Mouse (Mus musculus) forebrain, embryonic 16.5 days (tissue): ENCODE data around the gene Card10. TPM values are rescaled to one million over a fixed set of nuclear protein-coding genes. Genes with fewer than 3 reads are reported as not detected.
A peak's percentile ranks its signal among the peaks of the same experiment; 100 is the strongest.

Source experiments
- ATAC-seq: fragments of 200-750 bp; cut with Nextera tagmentation; 2 replicates; pipeline ENCODE4 v1.8.0; 2017; ENCODE audit warnings: mild to moderate bottlenecking, moderate library complexity
- H3K27ac ChIP-seq: fragments of 300-500 bp; sonication (generic); 2 replicates; pipeline ENCODE4 v1.5.1; 2014; ENCODE audit warnings: low read length, control low read depth
- H3K27me3 ChIP-seq: fragments of 300-500 bp; sonication (generic); replicated peaks from 2 replicates; pipeline ENCODE4 v1.6.1; 2014; ENCODE audit warnings: low read length; ENCODE audit not compliant: control insufficient read depth, insufficient read depth
- H3K36me3 ChIP-seq: fragments of 300-500 bp; sonication (generic); 2 replicates; pipeline ENCODE4 v1.6.1; 2014; ENCODE audit not compliant: control insufficient read depth, insufficient read depth
- H3K4me1 ChIP-seq: fragments of 300-500 bp; sonication (generic); replicated peaks from 2 replicates; pipeline ENCODE4 v1.6.1; 2014; ENCODE audit warnings: low read length; ENCODE audit not compliant: control insufficient read depth, insufficient read depth
- H3K4me2 ChIP-seq: fragments of 300-500 bp; sonication (generic); 2 replicates; pipeline ENCODE4 v1.6.1; 2014; ENCODE audit warnings: mild to moderate bottlenecking, low read length, control low read depth
- H3K4me3 ChIP-seq: fragments of 300-500 bp; sonication (generic); replicated peaks from 2 replicates; pipeline ENCODE4 v1.5.1; 2014; ENCODE audit warnings: mild to moderate bottlenecking, low read length, control low read depth
- H3K9ac ChIP-seq: fragments of 300-500 bp; sonication (generic); replicated peaks from 2 replicates; pipeline ENCODE4 v1.6.1; 2014; ENCODE audit warnings: low read depth, low read length, control low read depth
- H3K9me3 ChIP-seq: fragments of 300-500 bp; sonication (generic); 2 replicates; pipeline ENCODE4 v1.6.1; 2016; ENCODE audit warnings: low read length; ENCODE audit not compliant: control insufficient read depth
- WGBS: fragments of 180-500 bp; shearing (Covaris S2); extraction: QIAGEN DNeasy Blood & Tissue Kit; methylation state at CpG from one replicate; pipeline ENCODE4 v1.1.7; 2014; 5-methylcytosine and 5-hydroxymethylcytosine counted together
- polyA plus RNA-seq: library from polyadenylated mRNA; unstranded; fragments of >200 nt; fragmentation: Nextera tagmentation; extraction: Ambion mirVana; gene quantifications from 2 replicates; pipeline ENCODE4 v1.2.1, GENCODE M21; 2015

The Card10 gene
- polyA plus RNA-seq, 1 experiment from 2014 or later = 1.3 TPM

GRCm38 (mm10) chr15:78836086-78836621 is 33.3 kb upstream of the Card10 start:
- WGBS = 47% methylated on average over 8 of the region's 8 CpGs
- H3K4me3 ChIP-seq = no peak overlapping the region
- H3K4me2 ChIP-seq = no peak overlapping the region
- H3K4me1 ChIP-seq = peaks cover 37% of the 10 kb centered on the region
- H3K27ac ChIP-seq = peak overlapping the region; percentile 37; the same call in 1 of the 2 replicates
- H3K27me3 ChIP-seq = peaks cover 2% of the 10 kb centered on the region; the same call in 1 of the 2 replicates
- no peaks in the 10 kb centered on the region for H3K9me3 ChIP-seq
- no peak for ATAC-seq
- H3K36me3 ChIP-seq = no peaks in the 10 kb centered on the region
- no peak overlapping the region for H3K9ac ChIP-seq

- Histone ChIP-seq H3K27me3 (no peaks in the 10 kb centered on the region), H3K4me3 (no peak overlapping the region), H3K9me3 (no peaks in the 10 kb centered on the region), H3K27ac (peak overlapping the region; percentile 53), H3K4me2 (no peak overlapping the region), H3K36me3 (no peaks in the 10 kb centered on the region), H3K9ac (no peak overlapping the region), H3K4me1 (peaks cover 31% of the 10 kb centered on the region)
- no peak for ATAC-seq
- WGBS = 17% methylated on average over 12 of the region's 12 CpGs
These were observed 32.6 kb upstream of the Card10 start for GRCm38 (mm10) chr15:78835200-78836085.

GRCm38 (mm10) chr15:78834233-78835005 is 31.6 kb upstream of the Card10 start:
- H3K27me3 ChIP-seq = no peaks in the 10 kb centered on the region
- H3K36me3 ChIP-seq = no peaks in the 10 kb centered on the region
- WGBS = 63% methylated on average over 10 of the region's 10 CpGs
- ATAC-seq = no peak
- H3K9ac ChIP-seq = no peak overlapping the region
- no peak overlapping the region for H3K4me2 ChIP-seq
- H3K27ac ChIP-seq = no peak overlapping the region
- H3K4me1 ChIP-seq = peaks cover 20% of the 10 kb centered on the region
- no peak overlapping the region for H3K4me3 ChIP-seq
- no peaks in the 10 kb centered on the region for H3K9me3 ChIP-seq

GRCm38 (mm10) chr15:78833582-78833981 is 30.7 kb upstream of the Card10 start:
- Histone ChIP-seq H3K36me3 (no peaks in the 10 kb centered on the region), H3K27me3 (no peaks in the 10 kb centered on the region), H3K4me2 (no peak overlapping the region), H3K27ac (no peak overlapping the region), H3K9me3 (no peaks in the 10 kb centered on the region), H3K9ac (no peak overlapping the region), H3K4me3 (no peak overlapping the region), H3K4me1 (peaks cover 19% of the 10 kb centered on the region)
- no peak for ATAC-seq
- 95% methylated on average over 3 of the region's 3 CpGs for WGBS

GRCm38 (mm10) chr15:78832701-78833123 is 29.9 kb upstream of the Card10 start:
- 0 out of 2 replicates have a peak overlapping the region, but pooled peaks have one; percentile 15 for H3K9ac ChIP-seq
- WGBS = 6% methylated on average over 14 of the region's 14 CpGs

GRCm38 (mm10) chr15:78831720-78832657 is 29.1 kb upstream of the Card10 start:
- Histone ChIP-seq H3K36me3 (no peaks in the 10 kb centered on the region), H3K9me3 (no peaks in the 10 kb centered on the region), H3K27me3 (no peaks in the 10 kb centered on the region), H3K4me2 (no peak overlapping the region), H3K27ac (peak overlapping the region; percentile 37; the same call in 1 of the 2 replicates), H3K4me3 (no peak overlapping the region), H3K4me1 (peaks cover 24% of the 10 kb centered on the region), H3K9ac (no peak overlapping the region)
- 60% methylated on average over 17 of the region's 19 CpGs for WGBS
- ATAC-seq = peak; percentile 3; the same call in 1 of the 2 replicates

More at GRCm38 (mm10) chr15:78832701-78833123, 29.9 kb upstream of the Card10 start:
- Histone ChIP-seq H3K9me3 (no peaks in the 10 kb centered on the region), H3K27ac (peak overlapping the region; percentile 45), H3K27me3 (no peaks in the 10 kb centered on the region), H3K4me1 (peaks cover 24% of the 10 kb centered on the region), H3K36me3 (no peaks in the 10 kb centered on the region), H3K4me3 (no peak overlapping the region), H3K4me2 (no peak overlapping the region)
- peak; percentile 86 for ATAC-seq

- Histone ChIP-seq H3K9ac (no peak overlapping the region), H3K27ac (no peak overlapping the region), H3K27me3 (0 out of 2 replicates have a peak, but pooled peaks cover 3% of the 10 kb centered on the region), H3K36me3 (no peaks in the 10 kb centered on the region), H3K4me1 (peaks cover 26% of the 10 kb centered on the region), H3K9me3 (no peaks in the 10 kb centered on the region), H3K4me2 (no peak overlapping the region), H3K4me3 (no peak overlapping the region)
- 50% methylated on average over 10 of the region's 10 CpGs for WGBS
- no peak for ATAC-seq
These were observed 28.2 kb upstream of the Card10 start for GRCm38 (mm10) chr15:78830742-78831719.

GRCm38 (mm10) chr15:78829636-78830035 is 26.8 kb upstream of the Card10 start:
- H3K9ac ChIP-seq = no peak overlapping the region
- no peak for ATAC-seq
- WGBS = 97% methylated on average over 1 of the region's 1 CpGs

More at GRCm38 (mm10) chr15:78829636-78830035, 26.8 kb upstream of the Card10 start:
- Histone ChIP-seq H3K4me2 (no peak overlapping the region), H3K27me3 (0 out of 2 replicates have a peak, but pooled peaks cover 7% of the 10 kb centered on the region), H3K4me1 (peaks cover 21% of the 10 kb centered on the region), H3K9me3 (no peaks in the 10 kb centered on the region), H3K27ac (no peak overlapping the region), H3K36me3 (no peaks in the 10 kb centered on the region), H3K4me3 (no peak overlapping the region)
